Mouse (Mus musculus) c-Kit-negative CD71-positive TER-119-positive erythroid progenitor cells, embryonic 14.5 days (primary cell): ENCODE results near the gene Adamts14.

Experiments
- DNase-seq: peaks from one replicate; pipeline ENCODE4 v3.0.0-alpha.2; 2013; ENCODE audit warnings: low read depth, low spot score

Gene Adamts14

GRCm38 (mm10) chr10:61232858-61233567, 40.2 kb downstream of the Adamts14 start:
- no peak for DNase-seq

GRCm38 (mm10) chr10:61231756-61232155, 41.5 kb downstream of the Adamts14 start:
- no peak for DNase-seq

- DNase-seq, result no peak
Observed at GRCm38 (mm10) chr10:61226784-61227396, 46.3 kb downstream of the Adamts14 start.

- DNase-seq, result no peak
Observed at GRCm38 (mm10) chr10:61225694-61226093, 47.5 kb downstream of the Adamts14 start.

GRCm38 (mm10) chr10:61219318-61219717, 53.9 kb downstream of the Adamts14 start:
- DNase-seq, result no peak

GRCm38 (mm10) chr10:61216163-61216562, 57.1 kb downstream of the Adamts14 start:
- no peak for DNase-seq

- DNase-seq, result no peak
Observed at GRCm38 (mm10) chr10:61215658-61216057, 57.6 kb downstream of the Adamts14 start.

- no peak for DNase-seq
Observed at GRCm38 (mm10) chr10:61212817-61213216, 60.4 kb downstream of the Adamts14 start.

- DNase-seq, result no peak
Observed at GRCm38 (mm10) chr10:61211743-61212142, 61.5 kb downstream of the Adamts14 start.

GRCm38 (mm10) chr10:61211105-61211504, 62.1 kb downstream of the Adamts14 start:
- DNase-seq, result no peak

- DNase-seq, result no peak
Observed at GRCm38 (mm10) chr10:61208114-61208684, 65.0 kb downstream of the Adamts14 start.

- no peak for DNase-seq
Observed at GRCm38 (mm10) chr10:61203930-61204329, 69.3 kb downstream of the Adamts14 start.

- no peak for DNase-seq
Observed at GRCm38 (mm10) chr10:61201596-61202318, 71.5 kb downstream of the Adamts14 start.

GRCm38 (mm10) chr10:61200998-61201397, 72.2 kb downstream of the Adamts14 start:
- no peak for DNase-seq

- no peak for DNase-seq
Observed at GRCm38 (mm10) chr10:61200232-61200820, 72.9 kb downstream of the Adamts14 start.

- DNase-seq, result peak; percentile 38
Observed at GRCm38 (mm10) chr10:61199566-61200213, 73.5 kb downstream of the Adamts14 start.

- no peak for DNase-seq
Observed at GRCm38 (mm10) chr10:61195718-61196291, 77.4 kb downstream of the Adamts14 start.

GRCm38 (mm10) chr10:61195216-61195615, 78.0 kb downstream of the Adamts14 start:
- no peak for DNase-seq

- DNase-seq, result no peak
Observed at GRCm38 (mm10) chr10:61194611-61195010, 78.6 kb downstream of the Adamts14 start.

GRCm38 (mm10) chr10:61188010-61188409, 85.2 kb downstream of the Adamts14 start:
- no peak for DNase-seq

- DNase-seq, result no peak
Observed at GRCm38 (mm10) chr10:61187001-61187400, 86.2 kb downstream of the Adamts14 start.
